Mouse (Mus musculus) gastrocnemius, adult 8-10 months (tissue): ENCODE measurements at regions not wholly inside any gene's neighbourhood (a gene's known extent, or its start where the extent isn't known, plus 50 kb on each side); places are given as distances from the start of the nearest gene placed in this dataset.
A peak's percentile ranks its signal among the peaks of the same experiment; 100 is the strongest.

Source experiments
- DNase-seq, 2 experiments: peaks; one replicate each; pipeline ENCODE4 v3.0.0; 2022; ENCODE audit warnings: low spot score in 2 of 2

GRCm38 (mm10) chr3:143477916-143478610, 596.3 kb upstream of the Pkn2 start:
- DNase-seq = no peak

GRCm38 (mm10) chr3:143475461-143475860, 593.7 kb upstream of the Pkn2 start:
- no peak for DNase-seq

- DNase-seq = no peak
These were observed 565.4 kb upstream of the Pkn2 start for GRCm38 (mm10) chr3:143447005-143447709.

- DNase-seq = no peak
These were observed 535.6 kb upstream of the Pkn2 start for GRCm38 (mm10) chr3:143417401-143417800.

- DNase-seq = no peak
These were observed 529.9 kb upstream of the Pkn2 start for GRCm38 (mm10) chr3:143411655-143412054.

GRCm38 (mm10) chr3:143398966-143399365, 517.2 kb upstream of the Pkn2 start:
- DNase-seq = no peak

GRCm38 (mm10) chr3:143384357-143384756, 502.6 kb upstream of the Pkn2 start:
- DNase-seq = no peak

GRCm38 (mm10) chr3:143379193-143379592, 497.4 kb upstream of the Pkn2 start:
- DNase-seq = peak in 1 of 2 experiments; percentile 3

- no peak for DNase-seq
These were observed 495.6 kb upstream of the Pkn2 start for GRCm38 (mm10) chr3:143377446-143377845.

- DNase-seq = no peak
These were observed 493.8 kb upstream of the Pkn2 start for GRCm38 (mm10) chr3:143375527-143376061.

- no peak for DNase-seq
These were observed 491.7 kb upstream of the Pkn2 start for GRCm38 (mm10) chr3:143373501-143373900.

GRCm38 (mm10) chr3:143369002-143369401, 487.2 kb upstream of the Pkn2 start:
- no peak for DNase-seq

- DNase-seq = no peak
These were observed 458.2 kb upstream of the Pkn2 start for GRCm38 (mm10) chr3:143340032-143340431.

- DNase-seq = no peak
These were observed 451.5 kb upstream of the Pkn2 start for GRCm38 (mm10) chr3:143333339-143333738.

GRCm38 (mm10) chr3:143328521-143328920, 446.7 kb upstream of the Pkn2 start:
- no peak for DNase-seq

- DNase-seq = no peak
These were observed 445.8 kb upstream of the Pkn2 start for GRCm38 (mm10) chr3:143327652-143328051.

- DNase-seq = no peak
These were observed 434.7 kb upstream of the Pkn2 start for GRCm38 (mm10) chr3:143316457-143316856.

GRCm38 (mm10) chr3:143291793-143292192, 410.0 kb upstream of the Pkn2 start:
- DNase-seq = no peak

GRCm38 (mm10) chr3:143264132-143264531, 382.3 kb upstream of the Pkn2 start:
- DNase-seq = no peak

GRCm38 (mm10) chr3:143252643-143253042, 370.8 kb upstream of the Pkn2 start:
- DNase-seq = no peak

- DNase-seq = no peak
These were observed 370.2 kb upstream of the Pkn2 start for GRCm38 (mm10) chr3:143252008-143252407.

- no peak for DNase-seq
These were observed 360.9 kb upstream of the Pkn2 start for GRCm38 (mm10) chr3:143242691-143243090.
